Mouse (Mus musculus): ENCODE results near the gene Sertad3.
A peak's percentile ranks its signal among the peaks of the same experiment; 100 is the strongest.

The Sertad3 gene

DNA sequence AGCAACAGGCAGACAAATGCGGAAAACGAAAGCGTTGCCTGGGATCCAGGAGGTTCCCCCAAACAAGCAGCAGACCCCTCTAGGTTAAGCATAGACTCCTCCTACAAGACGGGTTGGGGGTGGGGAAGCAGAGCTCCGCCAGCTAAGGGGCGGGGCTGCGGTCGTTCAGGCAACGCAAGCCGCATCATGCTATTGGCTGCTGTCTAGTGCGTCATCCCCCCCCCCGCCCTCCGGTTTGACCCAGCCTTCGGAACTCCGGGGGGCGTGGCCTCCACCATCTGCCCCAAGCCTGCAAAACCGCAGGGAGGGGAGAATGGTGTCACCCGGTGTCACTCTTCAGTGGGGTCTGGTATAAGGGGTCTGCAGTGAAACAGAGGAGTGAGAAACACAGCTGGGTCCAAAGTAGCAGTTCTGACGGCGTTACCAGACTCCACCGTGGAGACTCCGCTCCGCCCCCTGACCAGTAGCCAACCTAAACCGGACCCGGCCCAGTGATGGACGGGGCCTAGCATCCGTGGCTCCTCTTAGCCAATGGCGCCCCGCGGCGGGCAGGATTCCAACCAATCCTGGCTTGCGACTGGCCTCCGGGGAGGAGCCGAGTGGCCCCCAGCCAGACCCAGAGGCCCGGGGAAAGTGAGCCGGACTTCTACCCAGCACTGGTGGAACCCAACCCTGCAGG lies at the start of gene Sertad3:
Gene Sertad3 (plus strand): TSS at position 613 of the 679 bp plus-strand sequence.
- DNase-seq: peak; percentile 100

DNA sequence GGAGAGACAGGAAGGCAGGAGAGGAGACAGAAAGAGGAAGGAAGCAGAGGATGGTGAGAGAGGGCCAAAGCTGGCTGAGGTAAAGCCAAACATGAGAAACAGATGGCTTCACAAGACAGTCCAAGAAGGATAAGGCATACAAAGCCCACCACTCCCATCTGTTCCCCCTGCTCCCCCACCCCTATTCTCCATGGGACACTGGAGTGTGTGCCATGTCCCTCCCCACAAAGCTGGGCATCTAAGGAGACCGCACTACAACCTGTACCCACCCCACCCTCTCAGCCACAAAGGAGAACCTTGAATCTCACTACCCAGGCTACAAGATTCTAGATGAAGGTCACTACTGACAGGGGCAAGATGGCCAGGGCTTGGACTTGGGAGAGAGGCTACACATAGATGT lies 46.2 kb upstream of the Sertad3 start:
- DNase-seq: no peak

DNA sequence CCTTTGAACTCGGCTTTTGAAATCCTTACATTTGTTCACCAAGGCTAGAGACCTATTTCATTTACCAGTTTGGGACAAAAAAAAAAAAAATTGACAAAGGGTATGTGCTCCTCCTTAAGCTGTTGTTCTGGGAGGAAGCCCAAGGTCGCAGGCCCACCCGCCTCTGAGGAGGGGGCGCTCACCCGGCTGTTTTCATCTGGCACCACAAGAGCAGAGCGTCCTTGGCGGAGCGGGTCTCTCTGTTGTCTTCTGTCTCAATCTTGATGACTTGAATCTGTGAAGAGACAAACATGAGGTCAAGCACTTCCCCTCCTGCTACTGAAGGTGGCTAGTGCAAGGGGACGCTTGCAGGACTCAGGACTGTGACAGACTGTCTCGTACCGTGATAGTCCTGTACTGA lies 45.6 kb upstream of the Sertad3 start:
- no peak for DNase-seq

DNA sequence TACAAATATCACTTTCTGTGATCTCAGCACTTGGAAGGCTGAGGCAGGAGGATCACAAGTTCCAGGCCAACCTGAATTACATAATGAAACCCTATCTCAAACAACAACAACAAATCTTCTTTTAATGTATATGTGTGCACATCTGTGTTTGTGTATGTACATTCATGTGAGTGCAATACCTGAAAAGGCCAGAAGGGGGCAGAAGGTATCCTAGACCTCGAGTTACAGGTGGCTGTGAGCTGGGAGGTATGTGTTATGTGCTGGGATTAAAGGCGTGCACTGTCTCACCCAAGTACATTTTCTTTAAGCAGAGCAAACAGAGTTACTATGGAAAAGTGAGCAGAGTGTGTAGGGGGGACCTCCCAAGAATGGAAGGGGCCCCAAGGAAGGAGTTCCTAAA lies 44.4 kb upstream of the Sertad3 start:
- DNase-seq: no peak

DNA sequence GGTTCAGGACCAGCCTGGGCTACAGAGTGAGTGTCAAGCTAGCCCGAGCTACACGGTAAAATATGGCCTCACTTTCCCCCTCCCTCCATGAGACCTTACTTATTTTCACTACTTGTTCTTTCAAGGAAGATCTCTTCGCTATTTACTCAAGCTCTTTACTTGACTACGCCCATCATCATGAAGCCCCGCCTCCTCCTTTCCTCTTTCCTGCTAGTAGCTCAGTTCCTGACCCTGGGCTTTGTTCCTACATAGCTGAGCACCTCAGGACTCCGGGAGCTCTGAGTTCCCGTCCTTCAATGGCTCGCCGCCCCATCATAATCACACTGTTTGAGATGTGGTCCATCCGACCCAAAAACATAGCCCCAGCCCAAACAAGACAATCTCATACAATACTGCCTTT lies 40.2 kb upstream of the Sertad3 start:
- DNase-seq: no peak

DNA sequence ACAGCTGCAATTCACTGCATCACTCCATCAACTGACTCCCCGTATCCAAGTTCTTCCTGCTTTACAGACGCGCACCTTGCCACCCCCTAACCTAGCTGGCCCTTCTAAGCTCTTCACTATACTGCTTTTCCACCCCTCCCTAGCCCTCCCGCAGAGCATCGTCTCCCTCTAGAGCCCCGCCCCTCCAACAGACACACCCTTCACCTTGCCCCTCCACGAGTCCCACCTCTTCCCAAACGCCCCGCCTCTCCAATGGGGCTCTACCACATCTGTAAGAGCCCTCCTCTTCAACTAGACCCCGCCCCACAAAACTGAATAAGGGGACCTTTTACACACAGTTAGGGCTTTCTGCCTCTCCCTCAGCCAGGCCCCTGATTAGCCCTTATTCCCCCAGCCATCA lies 39.8 kb upstream of the Sertad3 start:
- no peak for DNase-seq

DNA sequence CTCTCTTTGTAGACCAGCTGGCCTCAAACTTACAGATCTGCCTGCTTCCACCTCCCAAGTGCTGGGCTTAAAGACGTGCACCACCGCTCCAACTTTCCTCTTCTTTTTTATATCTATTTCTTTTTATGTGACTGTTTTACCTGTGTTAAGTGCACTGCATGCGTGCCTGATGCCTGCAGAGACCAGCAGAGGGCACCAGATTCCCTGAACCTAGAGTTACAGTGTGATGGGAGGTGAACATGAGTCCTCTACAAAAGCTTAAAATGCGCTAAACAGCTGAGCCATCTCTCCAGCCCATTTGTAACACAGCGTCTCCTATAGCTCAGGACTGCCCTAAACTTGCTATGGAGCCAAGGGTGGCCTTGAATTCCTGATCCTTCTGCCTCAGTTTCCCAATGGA lies 36.0 kb upstream of the Sertad3 start:
- no peak for DNase-seq

DNA sequence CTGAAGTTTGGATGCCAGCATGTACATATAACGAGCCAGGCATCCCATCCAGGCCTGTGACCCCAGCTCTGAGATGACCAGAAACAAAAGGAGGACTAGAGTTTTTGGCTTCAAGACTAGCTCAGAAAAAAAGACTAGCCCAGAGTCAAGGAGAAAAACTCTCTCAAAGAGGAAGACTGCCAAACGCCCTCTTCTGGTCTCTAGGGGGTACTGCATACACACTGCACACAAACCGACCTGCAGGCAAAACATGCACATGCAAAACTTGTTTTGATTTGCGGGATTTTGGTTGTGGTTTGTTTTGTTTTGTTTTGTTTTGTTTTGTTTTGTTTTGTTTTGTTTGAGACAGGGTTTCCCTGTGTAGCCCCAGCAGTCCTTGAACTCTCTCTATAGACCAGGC lies 33.6 kb upstream of the Sertad3 start:
- DNase-seq: no peak

DNA sequence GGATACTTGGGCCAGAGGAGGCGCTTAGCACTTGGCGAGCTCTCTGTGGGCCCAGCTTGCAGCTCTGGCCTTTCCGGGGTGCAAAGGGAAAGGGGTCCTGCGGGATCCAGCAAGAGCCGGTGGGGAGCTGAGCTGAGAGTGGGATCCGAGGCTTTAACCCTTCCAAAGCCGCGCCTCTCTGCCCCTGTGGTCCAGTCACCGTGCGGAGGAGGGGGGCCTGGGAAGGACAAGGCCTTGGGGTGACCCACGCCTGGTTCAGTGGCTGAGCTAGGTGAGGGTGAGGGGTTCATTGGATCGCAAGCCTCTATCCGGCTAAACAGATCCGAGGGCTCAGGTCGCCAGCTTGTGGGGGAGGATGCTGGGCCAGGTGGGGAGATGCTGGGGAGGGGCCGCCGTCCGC lies 27.5 kb upstream of the Sertad3 start:
- peak; percentile 19 for DNase-seq

DNA sequence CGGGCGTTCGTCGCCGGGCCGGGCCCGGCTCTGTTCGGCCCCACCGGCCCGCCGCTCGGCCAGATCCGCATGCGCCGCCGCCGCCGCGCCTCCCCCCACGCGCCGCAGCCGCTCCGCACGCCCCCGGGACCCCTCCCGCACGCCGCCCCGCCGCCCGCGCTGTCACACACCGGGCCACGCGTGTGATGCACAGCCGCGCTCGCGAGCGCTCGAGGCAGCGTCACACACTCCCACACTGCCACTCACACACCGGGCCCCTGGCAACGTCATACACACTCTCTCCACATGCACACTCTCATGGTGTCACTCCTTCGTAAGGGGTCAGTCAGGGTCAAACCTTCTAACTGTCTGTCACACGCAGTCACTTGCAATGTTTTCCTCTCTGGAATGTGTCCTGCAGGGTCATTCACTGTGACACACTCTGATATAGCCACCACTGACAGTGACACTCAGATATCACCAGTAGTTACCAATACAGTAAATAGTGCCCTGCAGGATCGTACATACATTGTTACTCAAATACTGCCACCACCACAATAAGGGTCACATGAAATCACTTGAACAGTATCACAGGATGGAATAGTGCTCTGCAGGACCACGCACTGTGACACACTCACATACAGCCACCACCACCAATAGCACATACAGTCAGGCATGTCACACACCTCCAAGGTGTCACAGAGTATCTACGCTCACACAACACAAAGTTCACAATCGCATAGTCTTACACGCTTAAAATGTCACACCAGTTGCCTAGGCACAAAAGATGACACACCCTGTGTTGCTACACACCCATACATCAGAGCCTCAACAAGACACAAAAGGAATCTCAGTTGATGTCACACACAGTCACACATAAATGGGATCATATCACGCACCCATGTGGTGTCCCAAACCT lies 26.8 kb upstream of the Sertad3 start:
- peak; percentile 40 for DNase-seq

DNA sequence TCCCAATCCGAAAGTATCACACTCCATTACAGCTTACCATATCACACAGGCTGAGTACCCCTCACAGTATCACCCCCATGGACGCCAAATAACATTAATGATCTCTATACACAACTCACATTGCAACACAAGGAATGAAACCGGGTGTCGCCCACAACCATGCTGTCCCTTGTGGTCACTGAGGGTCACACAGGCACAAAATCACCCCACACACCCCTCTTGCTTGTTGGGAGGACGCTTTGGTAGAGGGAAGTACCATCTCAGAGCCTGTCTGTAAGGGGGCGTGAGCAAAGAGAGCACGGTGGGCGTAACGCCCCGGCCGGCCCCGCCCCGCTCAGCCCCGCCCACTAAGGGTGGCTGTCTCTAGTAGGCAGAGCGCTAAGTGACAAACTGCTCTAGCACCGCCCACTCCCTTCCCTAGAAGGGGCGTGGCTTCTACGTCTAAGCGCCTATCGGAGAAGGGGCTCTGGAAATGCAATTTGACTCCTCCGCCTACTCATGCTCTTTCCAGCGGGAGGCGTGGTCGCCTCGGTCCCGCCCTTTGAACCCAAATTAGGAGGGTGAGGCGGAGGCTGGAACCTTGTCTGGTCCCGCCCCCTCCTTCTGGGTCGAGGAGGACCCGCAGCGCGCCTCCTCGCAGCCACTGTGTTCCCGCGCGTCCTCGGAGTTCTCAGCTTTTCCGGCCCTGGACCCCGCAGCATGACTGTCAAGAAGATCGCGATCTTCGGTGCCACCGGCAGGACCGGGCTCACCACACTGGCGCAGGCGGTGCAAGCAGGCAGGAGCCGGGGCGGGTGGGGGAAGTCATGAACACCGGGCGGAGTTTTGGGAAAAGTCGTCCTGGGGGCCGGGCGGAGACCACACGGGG lies 25.9 kb upstream of the Sertad3 start, which contains the start of the genes Sptbn4 and Blvrb:
Gene Sptbn4 (minus strand): TSS at position 268 of the 868 bp plus-strand sequence.
Gene Blvrb (plus strand): TSS at position 560 of the 868 bp plus-strand sequence.
- DNase-seq: peak; percentile 99

DNA sequence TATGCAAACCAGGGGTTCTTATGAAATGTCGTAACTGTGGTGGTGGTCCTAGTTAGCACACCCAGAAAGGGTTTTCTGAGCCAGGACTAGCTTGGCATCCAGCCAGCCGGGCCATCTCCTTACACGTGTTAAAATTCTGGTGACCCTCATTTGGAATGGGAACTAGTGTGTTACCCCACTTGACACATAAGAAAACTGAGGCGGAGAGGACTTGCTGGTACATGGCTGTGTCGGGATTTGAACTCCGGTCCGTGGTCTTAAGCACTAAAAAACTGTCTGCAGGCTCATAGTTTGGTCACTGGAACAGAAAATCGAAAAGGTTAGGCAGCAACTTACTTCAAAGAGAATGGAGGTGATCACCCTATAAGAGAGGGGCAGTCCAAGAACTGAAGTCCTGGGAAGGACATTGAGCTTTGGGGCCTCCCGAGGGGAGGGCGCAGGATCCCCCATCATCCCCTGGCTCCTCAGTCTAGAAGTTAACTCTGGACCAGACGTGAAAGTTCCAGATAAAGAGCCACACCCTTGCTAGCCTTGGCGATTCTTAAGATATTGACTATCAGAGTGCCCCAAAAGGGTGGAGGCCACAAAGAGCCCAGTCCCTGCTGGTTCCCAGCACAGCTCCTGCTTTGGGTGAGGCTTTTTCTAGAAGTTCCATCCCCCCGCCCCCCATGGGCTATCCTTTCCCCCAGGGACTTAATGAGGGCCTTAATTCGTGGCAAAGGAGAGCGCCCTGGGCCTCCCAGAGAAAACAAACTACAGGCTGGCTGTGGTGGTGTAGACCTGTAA lies 25.0 kb upstream of the Sertad3 start:
- peak; percentile 61 for DNase-seq

DNA sequence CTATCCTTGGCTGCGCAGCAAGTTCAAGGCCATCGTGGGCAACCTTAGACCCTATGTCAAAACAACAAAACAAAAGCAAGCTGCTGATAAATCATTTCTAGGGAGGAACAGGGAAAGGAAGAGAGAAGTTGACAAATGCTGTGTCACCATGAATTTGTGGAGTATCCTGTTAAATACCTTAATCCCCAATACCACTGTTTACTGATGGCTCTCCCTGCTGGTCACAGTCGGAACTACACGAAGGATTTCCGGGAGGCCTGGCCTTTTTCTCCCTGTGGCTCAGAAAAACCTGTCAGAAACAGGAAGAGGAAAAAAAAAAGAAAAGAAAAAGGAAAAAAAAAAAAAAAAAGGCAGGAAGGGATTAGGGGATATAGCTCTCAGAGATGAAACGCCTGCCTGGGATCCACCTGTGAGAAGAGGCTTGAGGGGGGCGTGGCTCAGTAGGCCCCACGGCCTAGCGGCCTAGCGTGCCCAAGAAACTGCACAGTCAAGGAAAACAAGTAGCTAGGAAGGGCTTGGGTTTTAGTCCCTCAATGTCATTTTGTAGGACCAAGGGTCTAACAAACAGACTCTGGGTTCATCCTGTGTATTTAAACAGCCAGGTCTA lies 24.2 kb upstream of the Sertad3 start:
- peak; percentile 85 for DNase-seq

DNA sequence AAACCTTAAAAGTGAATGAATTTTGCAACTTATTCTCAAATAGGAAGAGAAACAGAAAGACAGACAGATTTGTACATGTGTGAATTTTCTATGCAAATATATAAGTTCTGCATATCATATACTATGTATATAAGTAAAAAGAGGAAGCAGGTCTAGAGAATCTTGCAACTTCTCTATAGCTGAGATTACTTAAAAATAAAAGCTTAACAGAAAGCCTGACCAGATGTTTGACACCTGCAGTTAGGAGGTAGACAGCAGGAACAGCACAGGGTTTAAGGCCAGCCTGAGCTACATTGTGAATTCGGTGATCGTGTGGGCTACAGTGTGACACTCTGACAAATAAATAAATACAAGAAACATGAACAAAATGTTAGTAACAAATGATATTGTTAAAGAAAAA lies 22.2 kb upstream of the Sertad3 start:
- DNase-seq: no peak

DNA sequence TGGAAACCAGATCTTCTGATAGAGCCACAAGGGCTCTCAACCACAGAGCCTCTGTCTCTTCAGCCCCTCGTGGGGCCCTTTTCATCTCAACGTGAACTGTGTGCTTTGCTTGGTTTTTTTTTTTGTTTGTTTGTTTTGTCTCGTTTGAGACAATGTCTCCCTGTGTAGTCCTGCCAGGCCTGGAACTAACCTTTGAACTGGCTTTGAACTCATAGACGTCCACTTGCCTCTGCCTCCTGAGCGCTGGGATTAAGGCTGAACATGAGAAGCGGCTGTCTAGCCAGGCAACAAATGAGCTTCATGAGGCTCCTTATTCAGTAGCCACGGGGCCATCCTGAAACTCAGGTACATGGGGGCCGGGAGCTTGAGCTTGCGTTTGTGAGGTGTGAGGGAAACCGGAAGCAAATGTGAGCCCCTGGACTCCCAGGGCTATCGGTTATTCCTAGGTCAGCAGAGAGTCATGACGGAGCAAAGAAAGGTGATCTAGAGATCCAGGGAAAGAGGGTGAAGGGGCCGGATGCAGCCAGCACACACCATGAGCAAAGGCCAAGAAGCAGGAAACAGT lies 21.3 kb upstream of the Sertad3 start:
- no peak for DNase-seq

DNA sequence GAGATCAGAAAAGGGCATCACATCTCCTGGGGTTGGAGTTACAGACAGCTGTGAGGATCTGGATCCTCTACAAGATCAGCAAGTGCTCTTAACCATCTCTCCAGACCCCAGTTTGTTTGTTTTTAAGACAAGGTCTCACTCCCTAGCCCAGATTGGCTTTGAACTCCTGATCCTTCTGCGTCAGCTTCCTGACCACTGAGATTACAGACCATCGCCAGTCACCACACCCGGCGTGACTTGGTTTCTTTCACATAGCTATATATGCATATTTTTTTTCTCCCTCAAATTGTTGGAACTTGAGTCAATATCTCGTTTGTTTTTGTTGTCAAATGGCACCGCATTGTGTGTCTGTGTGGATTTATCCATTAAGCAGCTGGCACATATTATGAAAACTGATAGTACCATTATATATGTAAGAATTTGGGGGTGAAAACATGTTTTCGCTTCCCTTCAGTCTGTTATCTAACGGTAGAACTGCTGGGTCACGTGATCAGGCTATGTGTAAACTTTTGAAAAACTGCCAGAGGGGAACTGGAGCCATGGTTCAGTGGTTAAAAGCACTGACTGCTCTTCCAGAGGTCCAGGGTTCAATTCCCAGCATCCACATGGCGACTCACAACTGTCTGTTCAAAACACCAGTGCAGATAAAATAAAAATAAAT lies 19.0 kb upstream of the Sertad3 start:
- no peak for DNase-seq

DNA sequence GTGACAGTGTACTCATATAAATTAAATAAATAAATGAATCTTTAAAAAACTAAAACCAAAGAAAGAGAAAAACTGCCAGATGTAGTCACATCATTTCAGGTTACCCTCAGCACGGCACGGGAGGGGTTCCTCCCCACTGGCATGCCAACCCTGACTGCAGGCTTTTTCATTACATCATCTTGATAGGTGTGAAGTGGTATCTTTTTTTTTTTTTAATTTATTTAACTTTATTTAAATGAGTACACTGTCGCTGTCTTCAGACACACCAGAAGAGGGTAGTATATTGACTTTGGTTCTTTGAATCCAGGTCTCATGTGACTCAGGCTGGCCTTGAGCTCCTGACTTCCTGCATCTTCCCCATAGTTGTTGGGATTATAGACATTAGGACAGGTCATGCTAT lies 18.3 kb upstream of the Sertad3 start:
- DNase-seq: no peak

DNA sequence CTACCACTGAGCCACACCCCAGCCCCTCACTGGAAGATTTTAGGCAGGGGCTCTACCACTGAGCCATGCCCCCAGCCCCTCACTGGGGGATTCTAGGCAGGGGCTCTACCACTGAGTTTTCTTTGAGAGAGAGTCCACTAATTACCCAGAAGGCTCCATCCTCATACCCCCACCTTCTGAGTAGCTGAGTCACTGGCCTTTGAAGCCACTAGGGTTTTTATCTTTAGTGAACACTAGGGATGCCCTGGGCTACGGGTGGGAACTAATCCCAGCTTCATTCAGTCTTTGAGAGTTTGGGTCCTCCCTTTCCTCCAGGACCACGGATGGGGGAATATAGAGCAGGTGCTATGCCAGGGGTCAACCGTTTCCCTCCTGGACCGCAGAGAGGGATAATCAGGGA lies 15.0 kb upstream of the Sertad3 start:
- no peak for DNase-seq

DNA sequence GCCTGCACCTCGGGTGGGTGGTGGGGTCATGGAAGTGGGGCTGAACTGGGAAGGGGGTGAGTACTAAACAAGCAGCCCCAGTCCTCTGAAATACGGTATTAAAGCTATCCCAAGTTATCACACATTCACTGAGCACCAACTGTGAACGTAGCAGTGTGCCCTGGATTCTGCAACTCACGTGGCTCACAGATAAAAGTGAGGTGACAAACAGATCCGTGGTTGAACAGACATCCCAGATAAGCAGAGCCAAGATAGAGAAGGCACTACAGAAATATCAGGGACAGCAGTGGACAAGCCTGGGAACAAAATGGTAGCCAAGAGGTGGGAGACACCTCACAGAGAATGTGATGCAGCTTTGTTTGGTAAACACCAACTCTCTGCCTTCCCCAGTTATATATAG lies 13.9 kb upstream of the Sertad3 start:
- no peak for DNase-seq

DNA sequence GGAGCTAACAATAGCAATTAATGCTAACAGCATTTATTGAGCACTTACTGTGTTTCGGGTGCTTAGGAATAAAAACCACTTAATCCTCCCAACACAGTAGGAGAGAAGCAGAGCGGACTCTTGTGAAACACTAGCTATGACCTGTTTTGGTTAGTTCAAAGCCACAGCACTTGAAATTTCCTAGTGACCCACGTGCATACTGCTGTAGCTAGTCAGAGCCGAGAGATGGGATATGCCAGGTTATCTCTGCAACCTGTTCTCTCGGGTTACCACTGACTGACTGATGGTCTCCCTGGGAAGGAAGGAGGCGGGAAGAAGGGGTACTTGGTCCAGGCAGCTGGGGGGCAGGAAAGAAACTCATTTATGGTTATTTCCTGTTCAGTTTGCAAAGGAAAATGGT lies 13.1 kb upstream of the Sertad3 start:
- DNase-seq: no peak

DNA sequence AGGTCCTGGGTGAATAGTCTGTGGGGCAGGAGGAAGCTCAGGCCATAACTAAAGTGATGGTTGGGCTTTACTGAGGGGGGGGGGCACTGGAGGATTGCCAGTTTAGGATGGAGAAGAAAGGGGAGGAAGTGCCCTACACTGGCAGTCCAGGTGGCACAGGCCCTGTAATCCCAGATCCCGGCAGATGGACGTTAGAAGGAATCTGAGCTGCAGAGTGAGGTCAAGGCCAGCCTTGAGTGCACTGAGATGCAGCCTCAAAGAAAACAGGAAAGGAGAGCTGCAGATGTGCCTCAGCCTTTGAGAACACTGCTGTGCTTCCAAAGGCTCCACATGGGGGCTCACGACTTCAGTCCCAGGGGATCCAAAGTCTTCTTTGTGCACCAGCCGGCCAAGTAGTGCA lies 5.9 kb upstream of the Sertad3 start:
- no peak for DNase-seq

Measured in kidney, postnatal 10 days (tissue).